Mouse (Mus musculus) heart, postnatal 0 days (tissue): Measurements from ENCODE around the gene Slc1a3.

Source experiments
- CTCF ChIP-seq: IDR thresholded peaks from 2 replicates; pipeline ENCODE4 v1.5.1; 2016; ENCODE audit warnings: antibody characterized with exemption, control low read depth, low read depth
- EP300 ChIP-seq: IDR thresholded peaks from 2 replicates; pipeline ENCODE4 v1.6.1; 2016; ENCODE audit warnings: antibody characterized with exemption, low read depth

GRCm38 (mm10) chr15:8619479-8620026, 91.0 kb downstream of the Slc1a3 start:
- no peak for TF ChIP-seq CTCF
- no peak for TF ChIP-seq EP300
